Mouse (Mus musculus): ENCODE results near the gene Dmp1.

The Dmp1 gene

GRCm38 (mm10) chr5:104202351-104202750 is at the start of gene Dmp1:
Dmp1 (plus strand) TSS chr5:104202613.
- DNase-seq, result no peak

GRCm38 (mm10) chr5:104157701-104158100 is 44.7 kb upstream of the Dmp1 start:
- DNase-seq, result no peak

- peak; percentile 56 to 66 for DNase-seq
Observed at GRCm38 (mm10) chr5:104158332-104159052, 43.9 kb upstream of the Dmp1 start.

- DNase-seq, result peak in 1 of 2 experiments; percentile 8
Observed at GRCm38 (mm10) chr5:104160581-104160980, 41.8 kb upstream of the Dmp1 start.

- no peak for DNase-seq
Observed at GRCm38 (mm10) chr5:104161390-104161789, 41.0 kb upstream of the Dmp1 start.

GRCm38 (mm10) chr5:104163536-104163935 is 38.9 kb upstream of the Dmp1 start:
- no peak for DNase-seq

- DNase-seq, result no peak
Observed at GRCm38 (mm10) chr5:104170412-104170811, 32.0 kb upstream of the Dmp1 start, which contains the start of gene Dspp. Dspp (plus strand) TSS chr5:104170712.

- DNase-seq, result no peak
Observed at GRCm38 (mm10) chr5:104173094-104173493, 29.3 kb upstream of the Dmp1 start.

- DNase-seq, result no peak
Observed at GRCm38 (mm10) chr5:104183743-104184142, 18.7 kb upstream of the Dmp1 start.

- no peak for DNase-seq
Observed at GRCm38 (mm10) chr5:104187281-104187680, 15.1 kb upstream of the Dmp1 start.

- no peak for DNase-seq
Observed at GRCm38 (mm10) chr5:104195086-104195485, 7.3 kb upstream of the Dmp1 start.

- no peak for DNase-seq
Observed at GRCm38 (mm10) chr5:104201153-104201950, 1.1 kb upstream of the Dmp1 start.

GRCm38 (mm10) chr5:104212531-104212930 is 10.1 kb downstream of the Dmp1 start:
- DNase-seq, result no peak

- DNase-seq, result peak; percentile 59 to 76
Observed at GRCm38 (mm10) chr5:104218926-104219325, 16.5 kb downstream of the Dmp1 start.

GRCm38 (mm10) chr5:104224299-104224698 is 21.9 kb downstream of the Dmp1 start:
- no peak for DNase-seq

GRCm38 (mm10) chr5:104224750-104225149 is 22.3 kb downstream of the Dmp1 start:
- no peak for DNase-seq

- no peak for DNase-seq
Observed at GRCm38 (mm10) chr5:104228497-104228896, 26.1 kb downstream of the Dmp1 start.

- no peak for DNase-seq
Observed at GRCm38 (mm10) chr5:104236741-104237140, 34.3 kb downstream of the Dmp1 start.

- DNase-seq, result peak; percentile 31 to 39
Observed at GRCm38 (mm10) chr5:104239674-104240378, 37.4 kb downstream of the Dmp1 start.

- no peak for DNase-seq
Observed at GRCm38 (mm10) chr5:104244261-104244660, 41.8 kb downstream of the Dmp1 start.

- DNase-seq, result no peak
Observed at GRCm38 (mm10) chr5:104251811-104252210, 49.4 kb downstream of the Dmp1 start.

- no peak for DNase-seq
Observed at GRCm38 (mm10) chr5:104256585-104256984, 54.2 kb downstream of the Dmp1 start.

- no peak for DNase-seq
Observed at GRCm38 (mm10) chr5:104261908-104262461, 59.6 kb downstream of the Dmp1 start.

All from cerebellum, postnatal 10 days (tissue).